Mouse (Mus musculus): ENCODE results near the gene Hes7.

Gene Hes7

DNA sequence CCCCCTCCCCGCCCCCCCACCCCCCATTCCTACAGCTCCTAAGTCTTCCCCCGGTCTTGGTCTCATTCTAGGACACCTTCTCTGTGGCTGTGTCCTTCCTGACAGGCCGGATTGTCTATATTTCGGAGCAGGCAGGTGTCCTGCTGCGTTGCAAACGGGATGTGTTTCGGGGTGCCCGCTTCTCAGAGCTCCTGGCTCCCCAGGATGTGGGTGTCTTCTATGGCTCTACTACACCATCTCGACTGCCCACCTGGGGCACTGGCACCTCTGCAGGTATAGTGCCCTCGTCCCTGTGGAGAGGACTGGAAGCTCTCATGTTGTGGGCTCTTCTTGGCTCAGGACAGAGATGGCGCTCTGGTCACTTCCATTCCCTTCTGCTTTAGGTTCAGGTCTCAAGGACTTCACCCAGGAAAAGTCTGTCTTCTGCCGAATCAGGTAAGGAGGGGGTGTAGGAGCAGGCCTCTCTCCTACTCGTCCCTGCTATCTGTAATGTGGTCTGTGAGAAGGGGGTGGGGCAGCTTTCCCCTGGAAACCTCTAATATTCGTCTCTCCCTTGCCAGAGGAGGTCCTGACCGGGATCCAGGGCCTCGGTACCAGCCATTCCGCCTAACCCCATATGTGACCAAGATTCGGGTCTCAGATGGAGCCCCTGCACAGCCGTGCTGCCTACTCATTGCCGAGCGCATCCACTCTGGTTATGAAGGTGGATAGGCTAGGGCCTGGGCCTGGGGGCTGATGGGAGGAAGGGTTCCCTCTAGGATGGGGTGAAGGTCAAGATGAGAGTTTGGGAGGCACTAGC lies 18.4 kb upstream of the Hes7 start:
- DNase-seq = peak; percentile 35

DNA sequence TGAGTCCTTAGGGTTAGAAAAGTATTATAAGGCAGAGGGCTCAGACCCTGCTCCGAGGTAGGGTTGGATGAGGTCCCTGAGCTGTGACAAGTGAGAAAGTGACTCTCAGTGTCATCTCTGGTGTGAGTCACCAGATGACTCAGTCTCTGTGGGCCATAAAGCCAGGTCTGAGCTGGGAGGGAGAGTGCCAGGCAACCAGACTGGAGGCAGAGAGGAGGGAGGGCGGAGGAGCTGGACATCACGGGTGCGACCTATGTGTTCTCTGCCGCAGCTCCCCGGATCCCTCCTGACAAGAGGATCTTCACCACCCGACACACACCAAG lies 17.8 kb upstream of the Hes7 start:
- peak; percentile 44 for DNase-seq

DNA sequence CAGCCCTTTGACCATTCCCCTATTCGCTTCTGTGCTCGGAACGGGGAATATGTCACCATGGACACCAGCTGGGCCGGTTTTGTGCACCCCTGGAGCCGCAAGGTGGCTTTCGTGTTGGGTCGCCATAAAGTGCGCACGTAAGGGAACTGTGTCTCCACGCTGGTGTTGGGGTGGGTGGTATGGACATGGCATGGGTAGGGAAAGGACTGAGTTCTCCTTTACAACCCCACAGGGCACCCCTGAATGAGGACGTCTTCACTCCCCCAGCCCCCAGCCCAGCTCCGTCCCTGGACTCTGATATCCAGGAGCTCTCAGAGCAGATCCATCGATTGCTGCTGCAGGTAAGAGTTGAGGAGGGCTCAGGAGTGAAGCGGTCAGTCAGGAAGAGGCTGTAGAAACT lies 17.1 kb upstream of the Hes7 start:
- peak; percentile 28 for DNase-seq

DNA sequence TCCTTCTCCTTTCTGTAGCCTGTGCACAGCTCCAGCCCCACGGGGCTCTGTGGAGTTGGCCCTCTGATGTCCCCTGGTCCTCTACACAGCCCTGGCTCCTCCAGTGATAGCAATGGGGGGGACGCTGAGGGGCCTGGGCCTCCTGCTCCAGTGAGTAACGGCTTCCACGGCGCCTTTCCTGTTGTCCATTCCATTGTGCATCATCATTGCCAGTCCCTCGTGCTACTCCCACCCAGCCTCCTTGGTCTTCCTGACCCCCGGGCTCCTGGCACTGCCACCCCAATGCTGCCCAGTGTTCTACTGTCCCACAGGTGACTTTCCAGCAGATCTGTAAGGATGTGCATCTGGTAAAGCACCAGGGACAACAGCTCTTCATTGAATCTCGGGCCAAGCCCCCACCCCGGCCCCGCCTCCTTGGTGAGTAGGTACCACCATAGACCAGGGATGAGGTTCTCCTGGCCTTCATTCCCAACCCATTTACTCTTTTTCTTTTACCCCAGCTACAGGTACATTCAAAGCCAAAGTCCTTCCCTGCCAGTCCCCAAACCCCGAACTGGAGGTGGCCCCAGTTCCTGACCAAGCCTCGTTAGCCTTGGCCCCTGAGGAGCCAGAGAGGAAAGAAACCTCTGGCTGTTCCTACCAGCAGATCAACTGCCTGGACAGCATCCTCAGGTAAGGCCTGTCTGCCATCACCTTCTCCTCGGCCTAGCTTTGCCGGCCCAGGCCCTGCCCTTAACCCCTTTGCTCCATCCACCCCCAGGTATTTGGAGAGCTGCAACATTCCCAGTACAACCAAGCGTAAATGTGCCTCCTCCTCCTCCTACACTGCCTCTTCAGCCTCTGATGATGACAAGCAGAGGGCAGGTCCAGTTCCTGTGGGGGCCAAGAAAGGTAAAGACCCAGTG lies 16.4 kb upstream of the Hes7 start:
- peak; percentile 30 for DNase-seq

DNA sequence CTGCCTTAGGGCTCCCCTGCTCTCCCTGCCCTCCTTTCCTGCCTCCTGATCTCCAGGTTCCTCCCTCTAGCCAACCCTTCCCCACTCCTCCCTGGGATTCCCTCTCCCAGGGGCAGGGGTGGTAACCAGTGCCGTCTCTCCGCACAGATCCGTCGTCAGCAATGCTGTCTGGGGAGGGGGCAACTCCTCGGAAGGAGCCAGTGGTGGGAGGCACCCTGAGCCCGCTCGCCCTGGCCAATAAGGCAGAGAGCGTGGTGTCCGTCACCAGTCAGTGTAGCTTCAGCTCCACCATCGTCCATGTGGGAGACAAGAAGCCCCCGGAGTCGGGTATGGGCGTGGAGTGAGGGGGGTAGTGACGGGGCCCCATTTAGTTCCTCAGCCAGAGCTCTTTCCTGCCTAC lies 15.7 kb upstream of the Hes7 start:
- peak; percentile 28 for DNase-seq

DNA sequence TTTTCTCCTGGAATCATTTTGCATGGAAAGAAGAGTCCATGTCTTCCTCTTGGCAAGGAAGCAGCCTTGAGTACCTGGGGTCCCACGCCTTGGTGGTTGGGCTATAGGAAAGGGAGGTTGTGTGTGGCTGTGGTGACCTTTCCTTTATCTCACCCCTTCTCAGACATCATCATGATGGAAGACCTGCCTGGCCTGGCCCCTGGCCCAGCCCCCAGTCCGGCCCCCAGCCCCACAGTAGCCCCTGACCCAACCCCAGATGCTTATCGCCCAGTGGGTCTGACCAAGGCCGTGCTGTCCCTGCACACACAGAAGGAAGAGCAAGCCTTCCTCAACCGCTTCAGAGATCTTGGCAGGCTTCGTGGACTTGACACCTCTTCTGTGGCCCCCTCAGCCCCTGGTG lies 15.0 kb upstream of the Hes7 start:
- peak; percentile 13 for DNase-seq

DNA sequence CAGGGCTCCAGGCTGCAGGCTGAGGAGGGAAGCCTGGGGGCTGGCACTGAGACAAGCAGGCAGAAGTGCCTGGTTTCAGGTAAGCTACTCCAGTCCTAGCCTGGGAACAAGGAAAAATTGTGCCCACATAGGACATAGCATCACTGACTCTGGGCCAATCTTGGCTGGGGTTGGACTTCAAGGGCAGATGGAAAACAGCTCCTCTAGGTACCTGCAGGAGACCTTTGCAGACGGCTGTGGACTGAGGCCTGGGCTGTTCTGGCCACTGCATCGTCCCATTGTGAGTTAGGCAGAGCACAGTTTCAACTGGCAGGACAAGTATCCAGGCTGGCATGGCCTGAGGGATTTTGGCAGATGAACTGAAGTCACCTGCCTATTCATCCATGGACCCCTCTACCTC lies 14.4 kb upstream of the Hes7 start:
- DNase-seq = peak; percentile 13

DNA sequence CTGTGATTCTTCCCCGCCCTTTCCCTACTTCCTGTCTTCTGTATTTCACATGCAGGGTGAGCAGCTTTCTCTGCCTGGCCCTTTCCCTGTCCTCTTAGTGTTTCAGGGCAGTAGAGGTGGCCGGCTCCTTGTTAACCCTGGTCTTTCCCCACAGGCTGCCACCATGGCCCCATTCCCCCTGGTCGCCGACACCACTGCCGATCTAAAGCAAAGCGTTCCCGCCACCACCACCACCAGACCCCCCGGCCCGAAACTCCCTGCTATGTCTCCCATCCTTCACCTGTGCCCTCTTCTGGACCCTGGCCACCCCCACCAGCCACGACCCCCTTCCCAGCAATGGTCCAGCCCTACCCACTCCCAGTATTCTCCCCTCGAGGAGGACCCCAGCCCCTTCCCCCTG lies 13.9 kb upstream of the Hes7 start:
- peak; percentile 19 for DNase-seq

DNA sequence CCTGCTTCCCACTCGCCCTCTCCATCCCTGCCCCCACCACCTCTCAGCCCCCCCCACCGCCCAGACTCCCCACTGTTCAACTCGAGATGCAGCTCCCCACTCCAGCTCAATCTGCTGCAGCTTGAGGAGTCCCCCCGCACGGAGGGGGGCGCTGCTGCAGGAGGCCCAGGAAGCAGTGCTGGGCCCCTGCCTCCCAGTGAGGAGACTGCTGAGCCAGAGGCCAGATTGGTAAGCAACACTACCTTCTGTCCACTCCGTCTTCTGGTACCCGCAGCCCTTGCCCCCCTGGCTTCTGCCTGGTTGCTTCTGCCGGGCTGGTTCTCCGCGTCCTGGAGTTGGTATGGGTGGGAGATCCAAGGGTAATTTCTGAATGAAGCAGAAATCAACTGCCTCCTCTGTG lies 13.4 kb upstream of the Hes7 start:
- DNase-seq = no peak

DNA sequence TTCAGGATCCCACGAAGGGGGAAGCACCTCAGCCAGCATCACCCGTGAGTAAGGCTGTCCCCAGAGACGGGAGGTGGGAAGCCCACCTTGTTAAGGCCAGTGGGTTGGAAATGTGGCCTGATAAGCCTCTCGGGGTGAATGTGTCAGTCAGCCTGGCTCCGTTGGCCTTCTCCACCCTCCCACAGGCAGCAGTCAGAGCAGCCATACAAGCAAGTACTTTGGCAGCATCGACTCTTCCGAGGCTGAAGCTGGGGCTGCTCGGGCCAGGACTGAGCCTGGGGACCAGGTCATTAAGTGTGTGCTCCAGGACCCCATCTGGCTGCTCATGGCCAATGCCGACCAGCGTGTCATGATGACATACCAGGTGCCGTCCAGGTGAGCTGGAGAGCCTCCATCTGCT lies 12.5 kb upstream of the Hes7 start:
- DNase-seq = peak; percentile 16

DNA sequence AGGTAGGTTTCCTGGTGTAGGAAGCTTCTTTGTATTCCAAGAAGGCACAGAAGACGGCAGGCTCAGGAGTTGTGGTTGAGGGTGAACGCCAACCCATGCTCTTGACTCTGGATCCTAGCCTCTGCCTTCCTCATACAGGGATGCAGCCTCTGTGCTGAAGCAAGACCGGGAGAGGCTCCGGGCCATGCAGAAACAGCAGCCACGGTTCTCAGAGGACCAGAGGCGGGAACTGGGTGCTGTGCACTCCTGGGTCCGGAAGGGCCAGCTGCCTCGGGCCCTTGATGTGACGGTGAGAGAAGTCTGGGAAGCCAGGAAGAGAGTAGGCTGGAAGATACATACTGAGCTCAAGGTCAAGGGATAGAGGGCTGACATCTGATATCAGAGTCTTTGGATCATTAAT lies 12.0 kb upstream of the Hes7 start:
- DNase-seq = peak; percentile 11

DNA sequence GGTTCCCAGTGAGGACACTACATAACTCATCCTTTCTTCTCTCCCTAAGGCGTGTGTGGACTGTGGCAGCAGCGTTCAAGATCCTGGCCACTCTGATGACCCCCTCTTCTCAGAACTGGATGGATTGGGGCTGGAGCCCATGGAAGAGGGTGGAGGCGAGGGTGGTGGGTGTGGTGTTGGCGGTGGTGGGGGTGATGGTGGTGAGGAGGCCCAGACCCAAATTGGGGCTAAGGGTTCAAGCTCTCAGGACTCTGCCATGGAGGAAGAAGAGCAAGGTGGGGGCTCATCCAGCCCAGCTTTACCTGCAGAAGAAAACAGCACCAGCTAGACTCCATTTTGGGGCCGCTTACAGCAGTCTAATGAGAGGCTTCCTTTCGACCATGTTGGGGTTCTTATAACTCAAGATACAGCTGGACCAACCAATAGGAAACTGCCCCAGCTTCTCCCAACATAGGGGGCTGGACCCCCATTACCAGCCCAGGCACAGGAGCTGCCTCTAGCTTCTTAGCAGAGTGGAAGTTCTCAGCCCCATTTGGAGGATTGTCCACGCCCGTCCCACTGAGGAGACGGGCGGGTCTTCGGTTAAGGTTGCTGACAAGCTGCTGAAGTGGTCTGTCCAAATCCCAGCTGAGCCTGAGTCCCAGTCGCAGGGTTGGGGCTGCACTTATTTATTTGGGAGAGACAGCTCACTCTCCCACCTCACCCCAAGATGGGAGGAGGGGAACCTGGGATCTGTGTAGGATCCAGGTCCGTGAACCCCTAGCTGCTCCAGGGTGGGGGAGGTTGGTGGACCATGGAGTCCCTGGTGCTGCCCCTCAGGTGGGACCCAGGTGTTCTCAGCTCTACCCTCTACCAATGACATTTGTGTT lies 10.9 kb upstream of the Hes7 start:
- DNase-seq = peak; percentile 27

DNA sequence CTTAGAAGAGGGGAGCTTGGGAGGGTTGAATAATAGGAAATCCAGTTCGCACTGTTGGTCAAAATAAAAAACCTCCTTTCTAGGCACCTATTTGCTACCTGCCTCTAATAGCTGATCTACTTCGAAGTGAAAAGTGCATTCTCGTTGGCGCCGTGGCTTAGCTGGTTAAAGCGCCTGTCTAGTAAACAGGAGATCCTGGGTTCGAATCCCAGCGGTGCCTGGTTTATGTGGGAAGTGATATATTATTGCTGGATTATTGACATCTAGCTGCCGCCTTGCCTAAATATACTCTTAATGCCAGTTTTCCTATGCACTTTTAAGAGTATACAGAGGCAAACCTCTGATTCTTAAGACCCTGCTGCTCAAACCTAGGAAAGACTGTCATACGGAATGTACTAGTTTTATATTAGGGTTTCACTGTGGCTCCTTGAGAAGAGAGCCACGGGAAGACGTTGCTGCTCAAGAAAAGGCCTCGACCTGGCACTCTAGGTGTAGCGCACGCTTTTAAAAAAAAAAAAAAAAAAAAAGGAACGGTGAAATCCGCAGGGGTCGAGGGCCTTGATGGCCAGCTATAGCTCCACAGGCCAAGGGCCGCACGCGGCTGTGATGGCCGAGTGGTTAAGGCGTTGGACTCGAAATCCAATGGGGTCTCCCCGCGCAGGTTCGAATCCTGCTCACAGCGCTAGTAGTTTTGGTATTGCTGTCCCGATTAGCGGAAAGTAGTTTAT lies 9.7 kb upstream of the Hes7 start:
- peak; percentile 88 for DNase-seq

DNA sequence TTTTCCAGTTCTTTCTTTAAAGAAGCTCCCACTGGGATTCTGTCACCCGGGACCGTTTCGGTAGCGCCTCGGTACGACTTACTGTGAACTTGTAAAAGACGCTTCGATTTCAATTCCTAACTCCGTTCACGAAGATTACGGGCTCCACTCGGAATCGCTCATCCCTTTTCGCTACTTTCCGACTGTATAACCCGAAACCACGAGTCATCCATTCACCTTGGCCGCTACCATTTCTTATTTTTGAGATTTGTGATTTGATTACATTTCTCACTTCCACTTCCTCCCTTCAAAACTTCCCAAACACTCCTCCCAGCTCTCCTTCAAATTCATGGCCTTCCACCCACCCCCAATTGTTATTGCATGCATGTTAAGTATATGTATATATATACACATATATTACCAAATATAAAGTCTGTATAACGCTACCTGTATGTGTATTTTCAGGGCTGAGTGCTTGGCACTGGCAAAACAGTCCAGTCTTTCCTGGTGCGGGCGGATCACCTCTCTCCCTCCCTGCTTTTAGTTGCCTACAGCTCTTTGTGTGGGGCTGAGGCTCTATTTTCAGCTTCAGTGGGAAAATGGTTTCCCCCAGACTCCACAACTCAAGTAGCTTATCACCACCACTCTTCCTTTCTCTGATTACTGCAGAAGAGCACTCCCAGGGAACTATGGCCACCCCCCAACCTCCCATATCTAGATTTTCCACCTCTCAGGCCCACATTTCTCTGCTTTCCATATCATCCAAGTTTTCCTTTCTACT lies 9.0 kb upstream of the Hes7 start:
- no peak for DNase-seq

DNA sequence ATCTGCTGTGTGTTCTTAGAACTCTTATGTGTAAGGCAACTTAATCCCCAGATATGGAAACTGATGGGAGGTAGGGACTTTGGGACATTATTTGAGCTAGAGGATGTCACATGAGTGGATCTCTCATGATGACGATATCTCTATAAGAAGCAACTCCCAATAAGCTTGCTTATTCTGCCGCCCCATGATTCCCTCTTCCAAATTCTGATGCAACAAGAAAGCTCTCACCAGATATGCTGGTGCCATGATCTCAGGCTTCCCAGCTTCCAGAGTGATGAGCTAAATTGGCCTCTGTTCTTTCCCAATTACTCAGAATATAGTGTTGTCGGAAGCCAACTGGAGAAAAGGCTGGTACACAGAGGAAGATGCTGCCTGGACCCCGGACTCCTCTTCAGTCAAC lies 8.3 kb upstream of the Hes7 start:
- no peak for DNase-seq

DNA sequence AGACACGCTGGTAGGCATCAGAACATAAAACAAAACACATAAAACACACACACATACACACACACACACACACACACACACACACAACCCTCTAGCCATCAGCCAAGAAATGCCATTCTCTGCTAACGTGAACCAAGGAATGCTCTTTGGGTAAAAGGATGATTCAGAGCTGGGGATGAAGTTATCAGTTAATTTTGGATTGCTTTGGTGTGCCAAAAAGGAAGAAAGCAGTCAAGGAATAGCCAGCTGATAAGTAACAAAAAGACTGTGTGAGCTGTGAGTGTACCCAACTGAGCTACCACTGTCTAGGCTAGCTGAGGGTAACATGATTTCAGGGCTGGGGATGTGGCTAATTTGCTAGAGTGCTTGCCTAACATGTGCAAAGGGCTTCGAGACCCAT lies 6.2 kb upstream of the Hes7 start:
- no peak for DNase-seq

DNA sequence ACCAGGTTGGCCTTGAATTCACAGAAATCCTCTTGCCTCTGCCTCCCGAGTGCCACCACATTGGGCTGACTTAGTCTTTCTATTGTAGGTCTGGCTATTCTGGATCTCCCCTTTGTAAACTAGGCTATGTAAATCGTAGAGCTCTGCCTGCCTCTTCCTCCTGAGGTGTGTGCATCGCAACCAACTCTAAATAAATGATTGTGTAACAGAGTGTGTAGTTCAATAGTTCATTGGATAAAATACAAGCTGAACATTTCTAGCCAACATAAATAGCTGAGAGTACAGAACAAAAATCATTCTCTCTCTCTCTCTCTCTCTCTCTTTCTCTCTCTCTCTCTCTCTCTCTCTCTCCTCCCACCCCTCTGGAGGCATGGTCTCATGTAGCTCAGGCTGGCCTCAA lies 5.6 kb upstream of the Hes7 start:
- DNase-seq = no peak

DNA sequence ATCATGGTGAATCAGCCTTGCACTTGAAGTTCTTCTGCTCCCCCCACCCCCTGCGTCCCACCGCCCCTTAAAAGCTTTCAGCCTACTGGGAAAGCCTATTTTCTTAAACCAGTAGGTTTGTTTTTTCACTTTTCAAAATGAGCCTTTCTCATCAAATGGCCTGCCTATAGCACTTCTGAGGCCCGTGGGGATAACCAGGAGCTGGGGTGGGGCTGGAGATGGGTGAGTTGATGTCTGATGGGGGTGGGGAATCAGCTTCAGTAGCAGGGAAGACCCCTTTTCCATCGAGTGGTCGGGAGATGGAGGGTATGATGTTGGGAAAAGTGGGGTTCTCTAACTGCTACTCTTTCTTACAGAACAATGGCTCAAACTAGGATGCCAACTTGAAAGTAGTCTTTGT lies 3.4 kb upstream of the Hes7 start:
- no peak for DNase-seq

DNA sequence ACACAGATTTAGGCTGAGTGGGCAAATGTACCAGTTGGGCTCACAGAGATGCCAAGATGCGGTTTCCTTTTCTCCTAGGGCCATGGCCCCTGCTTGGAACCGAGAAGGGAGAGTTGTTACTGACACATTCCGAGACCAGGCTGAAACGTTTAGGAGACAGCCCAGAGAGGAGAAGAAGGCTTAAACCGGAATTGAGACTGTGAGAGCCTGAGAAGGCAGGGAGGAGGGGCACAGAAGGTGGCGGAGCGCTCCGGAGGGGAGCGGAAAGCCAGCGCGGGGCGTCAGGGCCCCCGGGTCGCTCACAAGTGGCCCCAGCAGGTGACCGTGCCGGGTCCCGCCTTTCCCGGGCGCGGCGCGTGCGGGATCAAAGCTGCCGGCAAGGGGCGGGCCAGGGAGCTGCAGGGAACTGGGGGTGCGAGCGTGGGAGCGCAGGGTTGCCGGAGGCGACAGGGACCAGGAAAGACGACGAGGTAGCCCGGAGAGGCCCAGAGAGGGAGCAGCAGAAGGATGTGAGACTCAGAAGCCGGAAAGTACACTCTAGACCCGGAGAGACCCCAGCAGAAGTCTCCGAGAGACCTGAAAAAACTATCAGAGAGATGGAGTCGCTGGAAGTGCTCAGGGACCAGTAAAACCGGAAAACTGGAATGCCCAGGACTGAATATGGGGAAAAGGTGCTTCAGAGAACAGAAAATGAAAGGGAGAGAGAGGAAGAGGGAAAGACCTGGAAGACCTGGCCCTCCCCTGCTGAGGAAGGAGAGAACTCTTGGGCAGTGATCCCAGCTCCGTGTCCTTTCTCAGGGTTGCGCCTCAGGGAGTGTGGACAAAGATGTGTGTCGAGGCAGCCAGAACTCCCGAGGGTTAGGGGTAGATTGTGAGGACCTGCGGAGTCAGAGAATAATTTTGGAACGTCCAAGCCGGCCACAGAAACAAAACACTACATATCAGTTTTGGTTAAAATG lies 2.2 kb upstream of the Hes7 start:
- peak; percentile 65 for DNase-seq

DNA sequence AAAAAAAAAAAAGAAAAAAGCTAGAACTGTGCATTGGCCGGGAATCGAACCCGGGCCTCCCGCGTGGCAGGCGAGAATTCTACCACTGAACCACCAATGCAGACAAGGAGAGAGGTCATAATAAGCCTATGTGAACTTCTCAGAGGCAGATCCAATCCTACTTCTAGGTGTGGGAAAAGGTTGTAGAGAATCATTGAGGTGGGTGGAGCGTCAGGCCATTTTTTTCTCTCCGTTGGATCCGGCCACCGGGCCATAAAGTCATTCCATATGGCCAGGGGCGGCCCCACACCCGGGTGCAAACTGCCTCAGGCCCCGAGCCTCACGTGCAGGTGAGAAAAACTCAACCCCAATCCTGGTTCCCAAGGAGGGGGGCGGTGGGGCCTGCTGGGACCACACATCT lies 1.4 kb upstream of the Hes7 start:
- peak; percentile 88 for DNase-seq
